Mouse (Mus musculus) naive thymus-derived CD4-positive, alpha-beta T cell, adult 5 months (primary cell): Measurements from ENCODE around the gene Lrrc14b. TPM values are rescaled to one million over a fixed set of nuclear protein-coding genes. Genes with fewer than 3 reads are reported as not detected.

Source experiments
- polyA plus RNA-seq: library from polyadenylated mRNA; unstranded; fragments of 100-300 nt; shearing (Covaris generic); gene quantifications from one replicate; pipeline ENCODE4 v1.2.1, GENCODE M21; 2017

Gene Lrrc14b
- not detected for polyA plus RNA-seq

GRCm38 (mm10) chr13:74363859-74364235 is at the start of gene Lrrc14b:
Gene Lrrc14b (minus strand): TSS chr13:74364005.

GRCm38 (mm10) chr13:74399298-74399839 is 35.6 kb upstream of the Lrrc14b start, which contains the start of gene Ftl1-ps1:
Gene Ftl1-ps1 (plus strand): TSS chr13:74399694.

GRCm38 (mm10) chr13:74390371-74390990 is 26.7 kb upstream of the Lrrc14b start, which contains the start of gene Zfp72:
Gene Zfp72 (minus strand): TSS chr13:74390836.

GRCm38 (mm10) chr13:74349566-74350434 is 14.0 kb downstream of the Lrrc14b start, which contains the start of the genes Sdha and Ccdc127:
Gene Sdha (minus strand): TSS chr13:74350280.
Gene Ccdc127 (plus strand): TSS chr13:74350309.

GRCm38 (mm10) chr13:74317170-74317849 is 46.5 kb downstream of the Lrrc14b start, which contains the start of gene Pdcd6:
Gene Pdcd6 (minus strand): TSS chr13:74317580.

Other genes with a start within 250 kb of the Lrrc14b start
- gene Slc9a3, start 242.5 kb downstream of the Lrrc14b start, polyA plus RNA-seq = not detected
- 71.0 TPM for gene Exoc3, start 155.3 kb downstream of the Lrrc14b start, polyA plus RNA-seq
- not detected for gene Ahrr, start 71.7 kb downstream of the Lrrc14b start, polyA plus RNA-seq
- gene Pdcd6, start 46.4 kb downstream of the Lrrc14b start, polyA plus RNA-seq = 144 TPM
- 305 TPM for gene Sdha, start 13.7 kb downstream of the Lrrc14b start, polyA plus RNA-seq
- 30.0 TPM for gene Ccdc127, start 13.7 kb downstream of the Lrrc14b start, polyA plus RNA-seq
- 0.66 TPM for gene Zfp72, start 26.8 kb upstream of the Lrrc14b start, polyA plus RNA-seq
- 51.3 TPM for gene Ftl1-ps1, start 35.7 kb upstream of the Lrrc14b start, polyA plus RNA-seq
- 8.1 TPM for gene Zfp825, start 130.0 kb upstream of the Lrrc14b start, polyA plus RNA-seq